Mouse (Mus musculus) cerebellum, adult 2 months (tissue): Measurements from ENCODE around the gene Rpa1.
"Not testable (repeated sequence)": the region's sequence is repeated elsewhere in the genome, so short reads cannot be mapped to it uniquely, and the experiment has no call there.

Source experiments
- CTCF ChIP-seq: fragments of 200-500 bp; IDR thresholded peaks from 2 replicates; pipeline ENCODE4 v1.5.1; 2011; ENCODE audit warnings: low read depth, mild to moderate bottlenecking, control low read depth, low read length, moderate library complexity, borderline replicate concordance; ENCODE audit not compliant: insufficient read depth
- POLR2A ChIP-seq: fragments of 200-500 bp; IDR thresholded peaks from 2 replicates; pipeline ENCODE4 v1.6.1; 2011; ENCODE audit warnings: low read length, control low read depth, borderline replicate concordance; ENCODE audit not compliant: insufficient read depth

GRCm38 (mm10) chr11:75295534-75295933 lies 52.6 kb downstream of the Rpa1 start:
- not testable (repeated sequence) for TF ChIP-seq CTCF, POLR2A
